Mouse (Mus musculus) layer of hippocampus, postnatal 25 days (tissue): ENCODE measurements at regions not wholly inside any gene's neighbourhood (a gene's known extent, or its start where the extent isn't known, plus 50 kb on each side); places are given as distances from the start of the nearest gene placed in this dataset.

Experiments used
- DNase-seq, 2 experiments: peaks; one replicate each; pipeline ENCODE4 v3.0.0; 2022; ENCODE audit warnings: mixed read lengths in 2 of 2, low spot score in 1 of 2; ENCODE audit errors: extremely low spot score in 1 of 2

DNA sequence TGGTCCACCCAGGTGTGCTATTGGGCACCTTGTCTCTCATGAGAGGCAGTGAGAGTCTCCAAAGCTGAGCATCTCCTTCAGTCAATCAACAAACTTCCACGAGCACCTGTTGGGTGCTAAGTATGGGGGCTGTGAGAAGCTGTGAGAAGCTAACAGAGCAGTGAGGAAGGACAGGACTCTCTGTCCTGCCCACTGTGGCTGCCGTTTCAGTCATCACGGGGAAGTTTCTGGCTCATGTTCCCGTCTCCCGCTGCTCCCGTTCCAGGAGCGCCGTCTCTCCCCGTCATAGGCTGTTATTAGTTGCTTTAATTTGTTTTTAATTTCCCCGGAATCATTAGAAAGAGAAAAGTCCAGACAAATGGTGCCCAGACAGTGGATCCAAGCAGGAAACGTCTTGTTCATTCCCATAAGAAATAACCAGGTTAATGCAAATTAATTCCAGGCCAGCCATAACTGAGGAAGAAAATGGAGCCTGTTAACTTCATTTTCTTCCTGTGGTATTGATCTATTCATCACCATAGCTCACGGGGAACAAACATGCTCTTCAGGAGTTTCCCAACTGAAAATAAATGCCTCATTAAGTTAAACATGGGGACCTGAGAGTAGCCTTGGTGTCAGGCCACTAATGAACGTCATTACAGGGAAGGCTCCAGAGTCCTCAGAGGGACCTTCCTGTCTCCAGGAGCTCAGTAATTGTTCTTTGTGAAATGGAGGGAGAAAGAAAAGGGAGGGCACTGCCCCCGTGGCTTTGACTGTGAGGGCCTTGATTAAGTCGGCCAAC is 70.3 kb downstream of the Matn1 start:
- DNase-seq: no peak

DNA sequence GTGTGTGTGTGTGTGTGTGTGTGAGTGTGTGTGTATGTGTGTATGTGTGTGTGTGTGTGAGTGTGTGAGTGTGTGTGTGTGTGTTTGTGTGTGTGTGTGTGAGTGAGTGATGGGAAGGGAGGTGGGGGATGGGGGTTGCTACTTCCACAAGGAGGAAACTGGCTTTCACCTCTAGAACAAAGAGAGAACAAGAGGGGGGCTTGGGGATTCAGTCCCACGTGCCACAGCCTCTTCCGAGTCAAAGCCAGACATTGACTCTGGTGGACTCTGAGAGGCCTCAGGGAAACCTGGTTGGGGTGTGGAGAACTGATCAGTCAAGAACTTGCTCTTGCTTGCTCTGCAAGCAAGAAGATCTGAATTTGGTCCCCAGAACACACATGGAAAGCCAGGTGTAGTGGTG is 71.0 kb downstream of the Matn1 start:
- no peak for DNase-seq

DNA sequence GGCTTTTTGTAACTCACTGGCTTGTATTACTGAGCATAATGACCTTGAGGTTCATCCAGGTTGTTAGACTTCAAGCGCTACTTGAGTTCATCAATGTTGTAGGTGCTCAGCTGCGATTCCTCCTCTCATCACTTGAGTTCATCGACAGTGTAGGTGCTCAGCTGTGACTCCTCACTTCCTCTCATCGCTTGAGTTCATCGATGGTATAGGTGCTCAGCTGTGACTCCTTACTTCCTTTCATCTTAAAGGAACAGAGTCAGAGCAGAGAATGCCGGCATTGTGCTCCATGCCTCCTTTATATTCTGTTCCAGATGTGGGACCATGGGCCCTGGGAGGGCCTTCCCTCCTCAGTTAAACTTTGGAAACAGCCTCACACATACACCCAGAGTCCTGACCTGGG is 79.4 kb downstream of the Matn1 start:
- DNase-seq: no peak

DNA sequence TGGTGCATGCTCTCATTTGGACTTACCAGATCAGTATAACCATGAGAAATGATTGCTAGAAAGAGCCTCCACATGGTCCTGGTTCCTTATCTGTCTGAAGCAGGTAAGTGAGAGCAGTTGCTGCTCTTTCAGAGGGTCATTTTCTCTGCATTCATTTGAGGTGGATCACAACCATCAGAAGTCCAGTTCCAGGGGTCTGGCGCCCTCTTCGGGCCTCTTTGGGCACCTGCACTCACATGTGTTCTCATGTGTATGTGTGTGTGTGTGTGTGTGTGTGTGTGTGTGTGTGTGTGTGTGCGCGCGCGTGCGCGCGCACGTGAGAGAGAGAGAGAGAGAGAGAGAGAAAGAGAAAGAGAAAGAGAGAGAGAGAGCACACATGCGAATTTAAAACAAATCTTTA is 92.1 kb downstream of the Matn1 start:
- DNase-seq: no peak

DNA sequence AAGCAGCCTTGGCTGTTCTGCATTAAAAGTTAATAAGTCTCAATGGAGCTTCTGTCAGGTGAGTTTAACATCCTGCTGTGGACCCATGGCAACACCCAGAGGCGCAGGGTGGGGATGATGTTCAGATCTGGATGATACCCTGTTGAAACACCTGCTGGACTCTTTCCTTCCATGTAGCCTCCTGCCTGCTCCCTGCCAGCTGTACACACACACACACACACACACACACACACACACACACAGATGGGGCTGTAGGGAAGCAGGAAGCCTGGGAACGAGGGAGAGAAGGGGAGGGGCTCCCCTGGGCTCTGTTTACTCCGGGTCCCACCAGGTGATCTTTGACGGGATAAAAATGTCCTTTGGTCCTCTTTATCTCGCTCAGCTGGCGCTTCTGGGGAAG is 93.0 kb downstream of the Matn1 start:
- DNase-seq: no peak

DNA sequence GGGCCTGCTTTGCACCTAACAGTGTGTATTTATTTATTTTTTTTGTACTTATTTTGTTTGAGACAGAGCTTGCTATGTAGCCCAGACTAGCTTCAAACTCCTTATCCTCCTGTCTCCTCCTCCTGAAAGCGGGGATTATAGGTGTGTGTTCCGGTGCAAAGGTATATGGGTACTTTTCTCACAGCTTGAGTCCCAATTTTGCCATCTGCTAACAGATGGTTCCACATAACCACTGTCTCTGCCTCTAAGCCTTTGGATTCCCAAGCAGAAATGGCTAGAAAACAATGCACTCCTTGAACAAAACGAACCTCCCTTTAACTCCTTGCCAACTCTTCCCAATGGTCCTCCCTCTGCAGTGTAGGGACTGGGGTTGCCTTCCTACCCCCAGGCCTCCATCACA is 95.5 kb downstream of the Matn1 start:
- no peak for DNase-seq

DNA sequence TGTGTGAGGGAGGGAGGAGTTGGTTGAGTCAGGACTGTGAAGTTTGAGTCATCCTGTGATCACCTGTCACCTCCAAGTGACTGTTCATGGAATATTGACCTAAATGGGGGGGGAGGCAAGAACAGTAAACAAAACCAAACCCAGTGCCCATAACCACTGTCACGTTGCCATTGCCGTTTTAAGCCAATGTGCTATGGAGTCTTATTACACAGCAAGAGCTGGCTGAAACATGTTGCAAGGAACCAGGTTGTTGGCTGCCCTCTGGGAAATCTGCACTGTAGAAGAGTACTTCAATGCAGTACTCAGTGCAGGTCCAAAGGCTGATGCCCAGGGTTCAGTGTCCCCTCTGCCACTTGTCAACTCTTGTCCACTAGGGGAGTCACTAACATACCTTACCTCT is 97.0 kb downstream of the Matn1 start:
- DNase-seq: no peak

DNA sequence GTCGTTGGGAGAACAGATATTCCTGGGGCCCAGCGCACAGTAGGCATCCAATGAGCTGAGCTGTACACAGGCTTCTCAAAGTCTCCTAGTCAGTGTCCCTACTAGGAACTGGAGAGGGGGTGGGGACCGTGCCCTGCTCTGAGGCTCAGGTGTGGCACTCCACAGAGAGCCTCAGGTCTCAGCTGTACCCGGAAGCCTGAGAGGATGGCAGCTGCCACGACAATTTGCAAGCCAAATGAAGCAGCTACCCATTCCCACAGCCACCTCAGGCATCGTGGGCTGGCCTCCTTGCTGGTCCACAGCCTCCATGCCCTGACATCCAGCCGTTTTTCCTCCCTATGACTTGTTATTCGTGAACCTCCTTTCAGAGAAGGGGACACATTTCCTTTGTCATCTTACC is 101.9 kb downstream of the Matn1 start:
- DNase-seq: no peak

DNA sequence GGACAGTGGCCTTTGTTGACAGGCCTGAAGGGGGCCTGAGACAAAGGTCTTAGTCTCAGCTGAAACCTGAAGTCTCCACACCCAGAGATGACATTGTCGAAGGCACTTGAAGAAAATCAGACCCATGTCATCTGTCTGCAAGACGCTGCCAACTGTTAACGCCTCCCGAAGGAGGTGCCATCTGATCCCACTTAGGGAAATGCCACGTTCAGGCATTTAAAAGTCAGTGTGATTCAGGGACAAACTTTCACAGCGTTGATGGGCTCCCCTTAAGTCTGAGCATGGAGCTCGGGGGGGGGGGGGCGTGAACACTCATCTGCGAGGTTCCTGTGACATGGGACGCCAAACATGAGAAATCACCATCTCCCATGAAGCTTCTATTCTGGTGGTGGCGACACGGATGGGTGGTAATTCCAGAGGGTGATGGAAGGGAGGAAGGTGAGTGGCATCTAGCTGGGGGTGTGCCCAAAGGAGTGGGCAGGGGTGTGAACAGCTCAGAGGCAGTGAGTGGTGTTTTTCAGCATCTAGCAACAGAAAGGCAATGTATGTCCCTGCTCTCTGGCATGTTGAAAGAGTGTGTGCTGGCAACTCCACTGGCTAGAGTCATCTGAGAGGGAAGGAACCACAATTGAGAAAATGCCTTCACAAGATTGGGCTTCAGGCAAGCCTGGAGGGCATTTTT is 102.9 kb downstream of the Matn1 start:
- DNase-seq: no peak

DNA sequence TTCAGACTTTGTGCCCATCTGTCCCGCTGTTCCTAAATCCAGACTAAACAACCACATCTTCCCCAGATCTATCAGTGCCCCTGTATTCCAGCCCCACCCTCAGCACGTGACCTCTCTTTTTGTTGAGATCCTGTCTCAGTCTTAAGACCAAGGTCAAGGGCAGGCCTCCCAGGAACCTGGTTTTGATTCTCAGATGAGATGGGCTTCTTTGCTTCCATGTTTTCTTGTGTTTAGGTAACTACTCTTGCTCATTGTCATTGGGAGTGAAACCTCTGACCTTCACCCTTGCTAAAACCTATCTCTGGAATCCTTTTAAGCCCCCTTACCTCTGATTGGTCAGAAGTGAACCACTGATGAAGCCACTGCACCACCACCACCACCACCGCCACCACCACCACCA is 112.1 kb downstream of the Matn1 start:
- no peak for DNase-seq

DNA sequence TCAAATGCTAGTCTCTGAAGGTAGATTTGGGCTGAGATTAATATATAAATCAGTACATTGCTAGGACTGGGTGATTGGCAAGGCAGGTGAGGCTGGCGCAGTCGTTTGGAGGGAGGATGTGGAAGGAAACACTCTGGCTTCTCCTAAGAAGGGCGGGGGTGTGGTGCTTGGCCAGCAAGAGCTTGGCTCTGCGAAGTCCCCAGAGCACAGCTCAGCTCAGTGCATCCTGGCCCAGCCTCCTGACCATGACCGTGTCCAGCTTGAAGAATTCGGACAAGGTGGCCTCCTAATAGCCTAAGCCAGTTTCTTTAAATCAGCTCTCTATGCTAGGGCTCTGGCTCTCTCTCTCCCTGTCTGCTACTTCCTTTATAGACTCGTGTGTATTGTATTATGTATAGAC is 115.4 kb downstream of the Matn1 start:
- DNase-seq: no peak

DNA sequence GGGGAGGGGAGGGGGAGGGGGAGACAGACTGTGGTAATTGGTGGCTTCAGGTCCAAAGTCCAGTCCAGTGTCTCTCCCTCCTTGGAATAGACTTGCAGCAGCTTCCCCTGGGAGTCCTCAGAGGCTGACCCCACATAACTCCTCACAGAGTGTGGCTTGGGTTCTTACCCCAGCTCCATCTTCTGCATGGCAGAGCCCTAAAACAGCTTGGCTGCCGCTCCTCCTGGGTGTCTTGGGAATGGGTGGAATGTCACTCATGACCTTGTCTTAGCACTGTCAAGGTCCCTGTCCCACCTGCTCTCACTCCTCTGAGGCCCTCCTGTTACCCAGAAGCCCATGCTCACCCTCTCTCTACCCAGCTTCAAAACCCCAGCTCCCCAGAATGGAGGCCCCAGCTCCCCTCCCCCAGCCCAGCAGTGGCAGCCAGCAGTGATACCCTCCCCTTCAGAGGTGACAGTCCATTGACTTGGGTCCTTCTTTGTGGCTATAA is 116.1 kb downstream of the Matn1 start:
- no peak for DNase-seq

DNA sequence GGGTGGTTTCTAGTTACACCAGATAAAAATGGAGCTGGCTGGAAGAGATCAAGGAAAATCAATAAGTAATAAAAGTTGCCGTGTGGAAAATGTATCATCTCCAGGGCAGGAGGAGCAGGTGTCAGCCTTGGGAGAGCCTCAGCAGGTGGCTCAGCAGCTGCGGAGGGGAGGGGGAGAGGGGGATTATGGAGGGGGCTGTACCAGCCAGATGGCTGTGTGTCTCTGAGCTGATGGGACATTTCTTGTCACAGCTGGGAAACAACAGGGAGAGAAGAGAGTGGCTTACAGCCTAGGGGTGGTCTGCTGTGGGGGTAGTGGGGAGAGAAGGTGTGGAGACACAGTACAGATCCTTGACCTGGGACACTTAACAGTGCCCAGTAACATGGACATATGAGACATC is 116.5 kb downstream of the Matn1 start:
- no peak for DNase-seq

DNA sequence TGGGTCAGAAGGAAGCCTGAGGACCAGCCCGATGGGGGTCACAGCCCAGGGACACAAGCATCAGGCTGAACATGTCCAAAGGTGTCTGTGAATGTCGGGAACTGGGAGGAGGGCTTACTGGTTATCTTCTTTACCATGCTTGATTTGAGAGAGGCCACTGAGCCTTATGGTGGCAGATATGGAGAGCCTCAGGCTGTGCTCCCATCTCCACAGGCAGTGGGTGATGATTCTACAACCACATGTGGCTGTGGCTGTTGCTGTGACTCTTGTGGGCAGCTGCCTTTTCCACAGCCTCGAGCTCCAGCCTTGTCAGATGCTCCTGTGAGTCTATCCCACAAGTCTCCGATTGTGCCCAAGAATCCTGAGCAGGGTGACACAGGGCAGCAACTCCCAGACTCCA is 118.4 kb downstream of the Matn1 start:
- DNase-seq: no peak

DNA sequence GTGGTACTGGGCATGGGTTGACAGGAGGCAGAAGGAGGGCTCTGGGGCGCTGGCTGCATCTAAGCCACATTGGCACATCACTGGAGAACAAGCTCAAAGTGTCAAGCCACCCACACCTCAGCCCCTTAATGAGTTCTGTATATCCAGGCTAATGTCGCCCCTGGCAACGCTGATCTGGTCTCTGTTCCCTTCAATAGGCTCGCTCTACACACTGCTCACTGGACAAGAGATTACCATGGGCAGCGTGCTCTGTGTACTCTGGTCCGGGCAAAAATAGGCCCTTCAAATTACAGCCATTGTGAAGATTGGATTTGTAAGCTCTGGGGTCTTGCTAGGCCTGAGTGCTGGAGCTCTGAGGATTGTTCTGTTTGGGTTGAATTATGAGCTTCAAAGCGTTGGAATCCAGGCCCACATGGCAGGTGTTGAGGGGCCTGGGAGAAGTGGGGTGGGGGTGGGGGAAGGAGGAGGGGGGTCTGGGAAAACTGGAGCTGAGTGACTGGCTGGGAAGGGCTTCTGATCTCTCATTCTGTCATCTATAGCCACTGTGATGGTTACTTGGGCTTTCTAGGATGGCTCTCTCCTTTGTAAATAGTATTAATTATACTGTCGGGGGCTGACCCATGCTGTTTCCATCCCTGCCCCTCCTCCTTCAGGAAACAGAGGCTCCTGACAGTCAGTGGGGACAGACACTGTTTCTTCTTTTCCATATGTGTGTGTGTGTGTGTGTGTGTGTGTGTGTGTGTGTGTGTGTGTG is 122.2 kb downstream of the Matn1 start:
- no peak for DNase-seq

DNA sequence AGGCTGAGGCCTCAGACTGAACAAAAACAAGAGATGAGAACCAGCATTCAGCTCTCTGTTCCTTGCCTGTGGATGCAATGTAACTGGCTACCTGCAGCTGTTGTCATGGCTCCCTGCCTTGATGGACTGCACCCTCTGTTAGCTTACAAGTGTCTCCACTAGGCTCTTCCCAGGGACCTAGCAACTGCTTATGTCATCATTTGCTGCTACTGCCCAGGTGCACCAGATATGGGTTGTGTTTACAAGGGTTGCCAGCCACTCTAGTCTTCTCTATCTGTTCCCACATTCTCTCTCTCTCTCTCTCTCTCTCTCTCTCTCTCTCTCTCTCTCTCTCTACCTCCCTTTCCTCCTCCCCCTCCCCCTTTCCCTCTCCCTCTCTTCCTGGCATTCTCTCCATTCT is 126.4 kb downstream of the Matn1 start:
- DNase-seq: no peak

DNA sequence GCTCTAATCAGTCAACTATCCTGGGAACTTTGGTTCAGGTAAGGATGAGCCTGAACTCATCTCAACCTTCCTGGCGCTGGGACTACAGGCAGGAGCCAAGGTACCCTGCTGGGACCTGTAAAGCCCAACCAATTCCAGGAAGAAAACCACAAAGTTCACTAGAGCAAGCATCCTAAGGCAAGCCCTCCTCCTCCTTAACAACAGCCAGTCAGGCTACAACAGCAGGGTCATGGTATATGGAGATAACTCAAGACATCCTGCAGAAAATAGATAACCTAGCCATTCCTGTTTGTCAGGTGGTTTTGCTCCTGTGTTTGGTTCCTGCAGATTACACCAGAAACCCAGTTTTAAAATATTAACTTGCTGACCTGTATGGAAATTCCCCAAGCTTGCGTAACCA is 128.4 kb downstream of the Matn1 start:
- DNase-seq: no peak

DNA sequence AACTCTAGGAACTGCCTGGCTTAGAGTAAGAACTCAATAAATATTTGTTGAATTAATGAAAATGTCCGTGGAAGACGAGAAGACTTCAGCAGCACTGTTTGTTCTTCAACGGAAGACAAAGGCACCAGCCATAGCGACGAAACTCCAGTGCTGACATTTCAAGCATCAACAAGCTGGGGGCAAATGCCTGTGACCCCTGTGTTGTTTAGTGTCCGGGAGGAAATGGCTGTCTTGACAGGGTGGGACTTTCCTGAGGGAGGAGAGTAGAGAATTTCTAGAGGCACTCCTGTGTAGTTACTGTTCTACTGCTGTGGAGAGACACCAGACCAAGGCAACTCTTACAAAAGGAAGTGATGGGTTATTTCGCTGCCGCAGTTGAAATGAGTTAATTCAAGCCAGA is 129.2 kb downstream of the Matn1 start:
- no peak for DNase-seq

DNA sequence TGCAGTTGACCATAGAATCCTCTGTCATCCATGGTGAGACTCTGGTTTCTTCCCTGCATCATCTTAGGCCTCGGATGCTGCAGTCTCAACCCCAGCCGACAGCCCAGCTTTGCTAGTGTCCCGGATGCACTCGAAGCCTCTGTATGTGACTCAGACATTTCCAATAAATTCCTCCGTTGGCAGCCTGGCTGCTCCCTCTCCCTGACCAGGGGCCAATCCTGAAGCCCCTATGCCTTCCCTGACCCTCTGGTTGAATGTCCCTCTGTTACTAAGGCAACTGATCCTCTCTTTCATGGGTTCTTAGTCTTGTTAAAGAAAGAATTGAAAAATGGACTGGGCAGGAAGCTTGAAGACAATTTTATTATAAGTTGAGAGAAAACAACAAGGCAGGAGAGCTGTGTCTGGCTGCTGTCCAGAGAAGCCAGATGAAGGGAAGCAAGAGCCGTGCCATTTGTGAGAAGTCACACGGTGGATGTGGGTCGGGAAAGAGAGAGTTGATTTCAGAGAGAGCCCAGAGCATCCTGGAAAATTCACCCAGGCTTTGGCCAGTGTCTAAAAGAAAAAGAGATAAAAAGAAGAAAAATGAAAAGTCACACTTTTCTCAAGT is 131.2 kb downstream of the Matn1 start:
- no peak for DNase-seq

DNA sequence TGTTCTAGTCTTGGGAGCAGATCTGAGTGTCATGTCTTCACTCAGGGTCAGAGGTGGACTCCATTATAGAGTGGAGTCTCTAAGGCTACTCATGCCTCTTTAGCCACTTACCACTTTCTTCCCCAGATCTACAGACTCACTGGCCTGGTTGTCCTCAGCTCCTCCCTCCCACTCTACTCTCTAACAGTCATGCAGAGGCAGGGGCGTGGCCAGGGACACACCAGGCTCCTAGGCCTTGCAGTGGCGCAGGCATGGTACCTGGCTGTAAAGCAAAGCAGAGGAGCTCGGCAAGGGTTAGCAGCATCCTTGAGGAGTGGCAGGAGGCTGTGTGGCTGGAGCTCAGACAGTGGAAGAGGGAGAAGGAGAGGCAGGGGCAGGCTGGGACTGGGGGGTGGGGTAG is 132.4 kb downstream of the Matn1 start:
- no peak for DNase-seq

DNA sequence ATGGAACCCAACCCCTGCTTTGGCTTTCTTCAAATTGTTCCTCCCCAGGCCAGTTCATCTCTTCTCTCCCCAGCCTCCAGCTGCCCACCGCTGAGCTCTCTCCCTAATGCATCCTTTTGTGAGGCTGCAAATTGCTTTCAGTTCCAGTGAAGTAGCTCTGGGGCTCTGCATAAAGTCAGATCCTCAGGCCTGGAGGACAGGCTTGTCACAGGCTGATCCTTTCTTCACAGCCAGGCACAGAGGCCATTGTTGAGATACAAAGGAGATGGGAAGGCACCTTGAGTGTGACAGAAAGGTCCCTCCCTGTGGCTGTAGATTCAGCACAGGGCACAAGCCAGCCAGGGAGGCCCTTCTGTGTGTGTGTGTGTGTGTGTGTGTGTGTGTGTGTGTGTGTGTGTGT is 135.9 kb downstream of the Matn1 start:
- no peak for DNase-seq
